In the genomic region with DNA sequence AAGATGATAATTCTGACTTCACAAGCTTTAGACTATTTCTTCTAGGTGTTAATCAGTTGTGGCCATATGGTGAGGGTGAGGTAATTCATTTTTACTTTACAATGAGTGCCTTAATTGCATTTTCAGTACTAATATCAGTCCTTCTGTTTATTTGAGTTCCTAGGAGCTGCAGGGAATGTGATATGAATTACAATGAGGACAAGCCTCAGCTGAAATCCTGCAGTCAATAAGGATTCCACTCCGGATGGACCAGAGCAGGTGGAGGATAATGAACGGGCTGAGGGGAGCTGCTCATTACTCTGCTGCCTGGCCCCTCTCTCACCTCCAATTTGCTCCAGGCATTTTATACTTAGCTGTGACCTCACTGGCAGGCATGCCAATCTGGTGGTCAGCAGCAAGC, we compare ENCODE assay signal across 18 mouse cellular contexts.
A peak's percentile ranks its signal among the peaks of the same experiment; 100 is the strongest.
DNase-seq lines count a peak whose midpoint lies in the region; ATAC-seq and TF ChIP-seq lines count a peak whose summit lies in the region.
"Had no signal": no experiment of that assay in that cellular context is flagged by ENCODE, and none has a peak within 500 bp of the region (broad histone marks: within the 10 kb centered on the region; RNA-seq: fewer than 3 reads in every experiment).

No protein-coding gene starts in this region.

- H3K27me3 ChIP-seq in forebrain, embryonic 11.5 days (ENCODE audit: control insufficient read depth, insufficient read depth, low read length), result no peaks in the 10 kb centered on the region
- H3K27me3 ChIP-seq in forebrain, postnatal 0 days (ENCODE audit: insufficient read depth, low read length), result no peaks in the 10 kb centered on the region
- H3K27me3 ChIP-seq in hindbrain, embryonic 12.5 days, result no peaks in the 10 kb centered on the region
- no peaks in the 10 kb centered on the region for H3K27me3 ChIP-seq in midbrain, embryonic 12.5 days
- H3K27me3 ChIP-seq in neural tube, embryonic 15.5 days (replicated peaks), result no peaks in the 10 kb centered on the region
- H3K27me3 ChIP-seq in cerebellum, adult 2 months (ENCODE audit: control insufficient read depth, insufficient read depth, low read length), result no peaks in the 10 kb centered on the region
- H3K27me3 ChIP-seq: liver, embryonic 12.5 days; lung, embryonic 15.5 days had no signal

- no peak overlapping the region for H3K4me3 ChIP-seq in forebrain, embryonic 11.5 days (ENCODE audit: low read depth, low read length)
- H3K4me3 ChIP-seq in forebrain, postnatal 0 days (ENCODE audit: low read depth, low read length), result no peak overlapping the region
- H3K4me3 ChIP-seq in hindbrain, embryonic 12.5 days, result no peak overlapping the region
- H3K4me3 ChIP-seq in midbrain, embryonic 12.5 days, result no peak overlapping the region
- no peak overlapping the region for H3K4me3 ChIP-seq in neural tube, embryonic 15.5 days (replicated peaks)
- no peak overlapping the region for H3K4me3 ChIP-seq in cerebellum, adult 2 months (replicated peaks; ENCODE audit: insufficient read depth, low read depth, low read length)
- H3K4me3 ChIP-seq: liver, embryonic 12.5 days; lung, embryonic 15.5 days had no signal

- peaks cover 2% of the 10 kb centered on the region; the same call in 1 of the 2 replicates for H3K4me1 ChIP-seq in forebrain, embryonic 11.5 days (replicated peaks; ENCODE audit: control insufficient read depth, insufficient read depth, low read length)
- H3K4me1 ChIP-seq in forebrain, postnatal 0 days (ENCODE audit: insufficient read depth), result no peaks in the 10 kb centered on the region
- H3K4me1 ChIP-seq in hindbrain, embryonic 12.5 days, result peaks cover 10% of the 10 kb centered on the region
- H3K4me1 ChIP-seq in midbrain, embryonic 12.5 days, result peaks cover 27% of the 10 kb centered on the region
- 0 out of 2 replicates have a peak, but pooled peaks cover 6% of the 10 kb centered on the region for H3K4me1 ChIP-seq in neural tube, embryonic 15.5 days
- H3K4me1 ChIP-seq in cerebellum, adult 2 months (ENCODE audit: control insufficient read depth, insufficient read depth, low read length), result no peaks in the 10 kb centered on the region
- H3K4me1 ChIP-seq: liver, embryonic 12.5 days; lung, embryonic 15.5 days had no signal

- H3K9ac ChIP-seq in forebrain, embryonic 11.5 days (ENCODE audit: low read length), result no peak overlapping the region
- no peak overlapping the region for H3K9ac ChIP-seq in forebrain, postnatal 0 days
- H3K9ac ChIP-seq in hindbrain, embryonic 12.5 days, result no peak overlapping the region
- H3K9ac ChIP-seq in midbrain, embryonic 12.5 days (replicated peaks), result no peak overlapping the region
- no peak overlapping the region for H3K9ac ChIP-seq in neural tube, embryonic 15.5 days (replicated peaks)
- H3K9ac ChIP-seq: liver, embryonic 12.5 days; lung, embryonic 15.5 days had no signal

- H3K9me3 ChIP-seq in forebrain, embryonic 11.5 days (ENCODE audit: control insufficient read depth, low read length), result no peaks in the 10 kb centered on the region
- 0 out of 2 replicates have a peak, but pooled peaks cover 3% of the 10 kb centered on the region for H3K9me3 ChIP-seq in forebrain, postnatal 0 days (ENCODE audit: low read length)
- no peaks in the 10 kb centered on the region for H3K9me3 ChIP-seq in hindbrain, embryonic 12.5 days (replicated peaks)
- no peaks in the 10 kb centered on the region for H3K9me3 ChIP-seq in midbrain, embryonic 12.5 days
- no peaks in the 10 kb centered on the region for H3K9me3 ChIP-seq in neural tube, embryonic 15.5 days (replicated peaks)
- H3K9me3 ChIP-seq: liver, embryonic 12.5 days; lung, embryonic 15.5 days had no signal

- WGBS in forebrain, embryonic 11.5 days, result 25% methylated on average over 2 of the region's 2 CpGs
- WGBS in forebrain, postnatal 0 days, result 16% methylated on average over 2 of the region's 2 CpGs
- WGBS in hindbrain, embryonic 12.5 days, result 24% methylated on average over 2 of the region's 2 CpGs
- WGBS in midbrain, embryonic 12.5 days, result 13% methylated on average over 2 of the region's 2 CpGs
- WGBS in neural tube, embryonic 15.5 days, result 9% methylated on average over 2 of the region's 2 CpGs
- WGBS in cerebellum, adult 2 months, result 33% methylated on average over 2 of the region's 2 CpGs

- H3K36me3 ChIP-seq in forebrain, embryonic 11.5 days (ENCODE audit: control insufficient read depth, insufficient read depth, low read length), result no peaks in the 10 kb centered on the region
- no peaks in the 10 kb centered on the region for H3K36me3 ChIP-seq in forebrain, postnatal 0 days (ENCODE audit: insufficient read depth)
- H3K36me3 ChIP-seq in hindbrain, embryonic 12.5 days, result no peaks in the 10 kb centered on the region
- no peaks in the 10 kb centered on the region for H3K36me3 ChIP-seq in midbrain, embryonic 12.5 days
- H3K36me3 ChIP-seq in neural tube, embryonic 15.5 days, result no peaks in the 10 kb centered on the region
- H3K36me3 ChIP-seq: liver, embryonic 12.5 days; lung, embryonic 15.5 days had no signal

- H3K27ac ChIP-seq in forebrain, embryonic 11.5 days (ENCODE audit: low read depth, low read length), result peak overlapping the region; percentile 1; the same call in 1 of the 2 replicates
- H3K27ac ChIP-seq in forebrain, postnatal 0 days (ENCODE audit: low read depth, low read length), result no peak overlapping the region
- H3K27ac ChIP-seq in hindbrain, embryonic 12.5 days, result peak overlapping the region; percentile 60
- peak overlapping the region; percentile 68 for H3K27ac ChIP-seq in midbrain, embryonic 12.5 days (replicated peaks)
- H3K27ac ChIP-seq in neural tube, embryonic 15.5 days (replicated peaks), result 0 out of 2 replicates have a peak overlapping the region, but pooled peaks have one; percentile 5
- no peak overlapping the region for H3K27ac ChIP-seq in cerebellum, adult 2 months (ENCODE audit: insufficient read depth, low read length)
- H3K27ac ChIP-seq: liver, embryonic 12.5 days; lung, embryonic 15.5 days had no signal

- intact Hi-C loops in left cerebral cortex, postnatal 25 days (cut with DNase I), result no loop called here

- H3K4me2 ChIP-seq in forebrain, embryonic 11.5 days (ENCODE audit: low read depth, low read length, severe bottlenecking), result no peak overlapping the region
- no peak overlapping the region for H3K4me2 ChIP-seq in forebrain, postnatal 0 days (ENCODE audit: low read depth)
- no peak overlapping the region; the same call in 1 of the 2 replicates for H3K4me2 ChIP-seq in hindbrain, embryonic 12.5 days (replicated peaks)
- peak overlapping the region; percentile 6; the same call in 1 of the 2 replicates for H3K4me2 ChIP-seq in midbrain, embryonic 12.5 days (replicated peaks)
- H3K4me2 ChIP-seq in neural tube, embryonic 15.5 days, result peak overlapping the region; percentile 26; the same call in 1 of the 2 replicates
- H3K4me2 ChIP-seq: heart, embryonic 11.5 days; liver, embryonic 12.5 days; lung, embryonic 15.5 days had no signal

- DNase-seq in forebrain, embryonic 11.5 days (ENCODE audit: low spot score), result peak; percentile 64
- DNase-seq in forebrain, postnatal 0 days, result no peak
- DNase-seq in left cerebral cortex, postnatal 25 days (ENCODE audit: low spot score in 2 of 2), result no peak
- DNase-seq in cerebellum, adult 2 months, result no peak
- DNase-seq in lung, postnatal 14 days, result no peak
- DNase-seq: cerebellum, adult 11-12 months; heart, postnatal 36 days; kidney, adult 2 months; kidney, postnatal 36 days; right cerebral cortex, postnatal 4 days; thymus, adult 18-20 months had no signal

- peak; percentile 86 for ATAC-seq in forebrain, embryonic 11.5 days (replicated peaks; ENCODE audit: low FRiP score)
- ATAC-seq in forebrain, postnatal 0 days, result no peak
- peak; percentile 76 for ATAC-seq in hindbrain, embryonic 12.5 days (ENCODE audit: low FRiP score)
- ATAC-seq in midbrain, embryonic 12.5 days (ENCODE audit: low FRiP score, low read depth), result peak; percentile 83
- ATAC-seq in neural tube, embryonic 15.5 days (ENCODE audit: low FRiP score), result no peak
- ATAC-seq: liver, embryonic 12.5 days; Patski had no signal

- no peak for TF ChIP-seq POLR2A in cerebellum, adult 2 months (IDR thresholded peaks at IDR 0.05; ENCODE audit: borderline replicate concordance, insufficient read depth, low read length)

- no peak for TF ChIP-seq CTCF in forebrain, postnatal 0 days (IDR thresholded peaks at IDR 0.05; ENCODE audit: low read depth)
- TF ChIP-seq CTCF in cerebellum, adult 2 months (IDR thresholded peaks at IDR 0.05; ENCODE audit: borderline replicate concordance, insufficient read depth, low read depth, low read length), result no peak

Comparison
In these comparisons a context has a peak if more than half of its experiments do, and no peak if none do; other contexts are left out.
1. ATAC-seq: peak in forebrain, embryonic 11.5 days (single experiment), hindbrain, embryonic 12.5 days (single experiment) and midbrain, embryonic 12.5 days (single experiment); none in forebrain, postnatal 0 days (single experiment) and neural tube, embryonic 15.5 days (single experiment).
2. H3K27ac ChIP-seq: peak in forebrain, embryonic 11.5 days (single experiment), hindbrain, embryonic 12.5 days (single experiment), midbrain, embryonic 12.5 days (single experiment) and neural tube, embryonic 15.5 days (single experiment); none in forebrain, postnatal 0 days (single experiment) and cerebellum, adult 2 months (single experiment).
3. H3K4me2 ChIP-seq: peak in midbrain, embryonic 12.5 days (single experiment) and neural tube, embryonic 15.5 days (single experiment); none in forebrain, embryonic 11.5 days (single experiment), forebrain, postnatal 0 days (single experiment) and hindbrain, embryonic 12.5 days (single experiment).